Comparison of ENCODE assay signal across 9 mouse cellular contexts in the genomic region with DNA sequence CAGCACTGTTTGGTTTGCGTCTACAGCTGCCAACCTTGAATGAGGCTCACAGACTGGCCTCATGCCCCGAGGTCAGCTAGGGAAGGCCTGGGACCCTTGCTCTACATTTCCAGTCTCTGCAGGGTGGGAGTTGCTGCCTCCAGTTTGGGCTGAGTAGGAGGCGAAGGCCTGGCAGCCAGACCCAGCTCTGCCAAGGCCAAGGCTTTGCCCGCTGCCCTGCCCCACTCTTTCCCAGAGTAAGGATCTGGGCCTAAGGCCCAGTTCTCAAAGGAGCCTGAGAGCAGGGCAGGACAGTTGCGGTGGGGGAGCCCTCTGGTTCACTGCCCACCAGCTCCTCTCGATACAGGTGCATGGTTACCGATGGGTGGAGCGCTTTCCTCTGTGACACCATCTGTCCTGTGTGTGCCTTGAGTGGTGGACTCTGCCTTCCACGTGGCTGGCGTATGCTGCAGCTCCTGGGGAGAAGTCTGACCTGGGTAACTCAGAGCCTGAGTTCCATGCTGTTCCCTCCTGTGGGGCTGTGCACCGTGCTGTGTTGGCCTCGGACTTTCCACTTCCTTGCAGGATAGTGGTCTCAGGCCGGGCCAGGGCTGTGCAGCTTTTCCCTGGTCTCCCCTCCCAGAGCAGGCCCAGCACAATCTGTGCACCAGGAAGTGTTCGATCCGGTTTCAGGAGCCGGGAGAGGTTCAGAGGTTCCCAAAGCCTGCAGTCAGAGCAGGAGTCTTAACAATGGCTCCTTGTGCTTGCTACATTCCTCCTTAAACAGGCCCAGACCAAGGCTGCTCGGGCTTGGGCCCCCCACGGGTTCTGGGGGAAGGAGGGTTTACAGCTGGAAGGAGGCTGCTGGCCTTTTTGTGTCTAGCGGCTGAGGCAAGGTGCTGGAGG.
A peak's percentile ranks its signal among the peaks of the same experiment; 100 is the strongest.
DNase-seq lines count a peak whose midpoint lies in the region; ATAC-seq and TF ChIP-seq lines count a peak whose summit lies in the region.
"Had no signal": no experiment of that assay in that cellular context is flagged by ENCODE, and none has a peak within 500 bp of the region (broad histone marks: within the 10 kb centered on the region; RNA-seq: fewer than 3 reads in every experiment).

No protein-coding gene starts in this region.

- no peak for DNase-seq in left cerebral cortex, adult 2 months (ENCODE audit: extremely low spot score in 1 of 2, low spot score in 2 of 2)
- no peak for DNase-seq in left cerebral cortex, adult 18-20 months (ENCODE audit: low spot score in 2 of 2)
- peak; percentile 54 for DNase-seq in embryo, embryonic 9.5 days (ENCODE audit: extremely low spot score)
- peak; percentile 48 for DNase-seq in hindbrain, postnatal 0 days (ENCODE audit: low spot score)
- DNase-seq in thymus, postnatal 10 days (ENCODE audit: low spot score in 2 of 2), result no peak
- no peak for DNase-seq in lung, postnatal 14 days
- no peak for DNase-seq in urinary bladder, postnatal 25 days (ENCODE audit: low spot score)

- peak; percentile 68; the same call in 1 of the 2 replicates for ATAC-seq in hindbrain, postnatal 0 days
- peak; percentile 63 for ATAC-seq in liver, embryonic 16.5 days (ENCODE audit: low read depth)

- no peaks in the 10 kb centered on the region for H3K36me3 ChIP-seq in hindbrain, postnatal 0 days (ENCODE audit: insufficient read depth, low read length)
- H3K36me3 ChIP-seq in liver, embryonic 16.5 days (ENCODE audit: control insufficient read depth, insufficient read depth), result no peaks in the 10 kb centered on the region

- H3K27me3 ChIP-seq in hindbrain, postnatal 0 days (ENCODE audit: insufficient read depth, low read length), result no peaks in the 10 kb centered on the region
- H3K27me3 ChIP-seq in liver, embryonic 16.5 days (ENCODE audit: control insufficient read depth, insufficient read depth, low read depth, low read length), result no peaks in the 10 kb centered on the region

- WGBS in hindbrain, postnatal 0 days, result 35% methylated on average over 19 of the region's 19 CpGs
- 61% methylated on average over 19 of the region's 19 CpGs for WGBS in liver, embryonic 16.5 days (ENCODE audit: insufficient replicate concordance)

- no peak for TF ChIP-seq CTCF in left cerebral cortex, adult 2 months (IDR thresholded peaks at IDR 0.05)
- TF ChIP-seq CTCF in hindbrain, postnatal 0 days (IDR thresholded peaks at IDR 0.05; ENCODE audit: low read depth), result no peak

- peaks cover 11% of the 10 kb centered on the region; the same call in 1 of the 2 replicates for H3K4me1 ChIP-seq in hindbrain, postnatal 0 days (ENCODE audit: insufficient read depth, low read length)
- H3K4me1 ChIP-seq in liver, embryonic 16.5 days (ENCODE audit: control insufficient read depth, low read depth, low read length), result peaks cover 25% of the 10 kb centered on the region

- intact Hi-C loops in left cerebral cortex, adult 2 months (cut with DNase I), result no loop called here

- H3K27ac ChIP-seq in left cerebral cortex, adult 2 months, result peak overlapping the region; percentile 1; the same call in 1 of the 2 replicates
- H3K27ac ChIP-seq in hindbrain, postnatal 0 days, result peak overlapping the region; percentile 65
- H3K27ac ChIP-seq in liver, embryonic 16.5 days (ENCODE audit: low read length), result no peak overlapping the region

- no peak overlapping the region for H3K4me3 ChIP-seq in left cerebral cortex, adult 2 months
- H3K4me3 ChIP-seq in hindbrain, postnatal 0 days (ENCODE audit: low read length), result no peak overlapping the region
- no peak overlapping the region for H3K4me3 ChIP-seq in liver, embryonic 16.5 days (ENCODE audit: low read depth, low read length)
- H3K4me3 ChIP-seq: megakaryocyte, embryonic 14.5 days had no signal

- no peaks in the 10 kb centered on the region for H3K9me3 ChIP-seq in hindbrain, postnatal 0 days (ENCODE audit: low read length)
- no peaks in the 10 kb centered on the region for H3K9me3 ChIP-seq in liver, embryonic 16.5 days (replicated peaks; ENCODE audit: control insufficient read depth, low read length)

- no peak overlapping the region for H3K4me2 ChIP-seq in hindbrain, postnatal 0 days (ENCODE audit: low read depth, low read length)
- H3K4me2 ChIP-seq in liver, embryonic 16.5 days (ENCODE audit: low read depth, low read length), result no peak overlapping the region

- 0 out of 2 replicates have a peak overlapping the region, but pooled peaks have one; percentile 10 for H3K9ac ChIP-seq in hindbrain, postnatal 0 days (replicated peaks; ENCODE audit: low read length)
- H3K9ac ChIP-seq in liver, embryonic 16.5 days (ENCODE audit: low read depth, low read length), result no peak overlapping the region

Comparison
In these comparisons a context has a peak if more than half of its experiments do, and no peak if none do; other contexts are left out.
1. DNase-seq: peak in embryo, embryonic 9.5 days (single experiment) and hindbrain, postnatal 0 days (single experiment); none in left cerebral cortex, adult 2 months (0 of 2), left cerebral cortex, adult 18-20 months (0 of 2), thymus, postnatal 10 days (0 of 2), lung, postnatal 14 days (single experiment) and urinary bladder, postnatal 25 days (single experiment).